Mouse (Mus musculus) kidney, adult 18-20 months (tissue): ENCODE measurements around the gene Ciao2a.

ENCODE experiments used
- DNase-seq: peaks from one replicate; pipeline ENCODE4 v3.0.0; 2021

Ciao2a gene

DNA sequence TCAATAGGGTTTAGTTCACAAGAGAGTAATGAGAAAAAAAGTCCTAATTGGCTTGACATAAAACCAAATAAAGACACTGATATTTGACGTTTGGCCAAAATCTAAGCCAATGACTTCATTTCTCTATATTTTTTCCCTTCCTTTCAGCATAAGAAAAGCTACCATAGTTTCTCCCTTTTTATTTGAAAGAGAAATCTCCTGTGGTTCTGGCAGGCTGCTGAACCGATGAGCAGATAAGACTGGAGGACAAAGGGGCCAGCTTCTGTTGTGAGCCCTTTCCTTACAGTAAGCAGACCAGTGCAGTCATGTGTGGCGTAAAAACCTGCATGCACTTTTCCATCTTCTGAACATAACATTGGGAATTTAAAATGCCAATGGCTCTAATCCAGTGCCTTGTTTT is 5.5 kb upstream of the Ciao2a start:
- DNase-seq: no peak

GRCm38 (mm10) chr9:66121421-66121820 is 5.0 kb upstream of the Ciao2a start:
- no peak for DNase-seq

DNA sequence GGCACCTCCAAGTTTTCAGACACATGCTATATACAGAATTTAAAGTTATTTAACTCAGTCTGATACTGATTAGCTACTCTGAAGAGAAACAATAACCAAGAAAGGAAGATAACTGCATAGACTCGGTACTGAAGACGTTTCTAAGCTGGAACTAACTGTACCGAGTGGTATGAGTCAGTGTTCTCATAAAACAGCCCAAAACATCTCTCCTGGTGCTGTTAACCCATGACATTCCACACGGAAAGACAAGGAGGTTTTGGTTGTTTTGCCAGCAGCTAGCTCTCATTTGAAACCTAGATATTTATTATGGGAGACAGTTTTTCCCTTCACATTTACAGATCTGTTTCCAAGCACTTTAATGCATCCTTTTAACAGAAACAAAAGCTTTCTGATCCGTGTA is 2.8 kb upstream of the Ciao2a start:
- no peak for DNase-seq

DNA sequence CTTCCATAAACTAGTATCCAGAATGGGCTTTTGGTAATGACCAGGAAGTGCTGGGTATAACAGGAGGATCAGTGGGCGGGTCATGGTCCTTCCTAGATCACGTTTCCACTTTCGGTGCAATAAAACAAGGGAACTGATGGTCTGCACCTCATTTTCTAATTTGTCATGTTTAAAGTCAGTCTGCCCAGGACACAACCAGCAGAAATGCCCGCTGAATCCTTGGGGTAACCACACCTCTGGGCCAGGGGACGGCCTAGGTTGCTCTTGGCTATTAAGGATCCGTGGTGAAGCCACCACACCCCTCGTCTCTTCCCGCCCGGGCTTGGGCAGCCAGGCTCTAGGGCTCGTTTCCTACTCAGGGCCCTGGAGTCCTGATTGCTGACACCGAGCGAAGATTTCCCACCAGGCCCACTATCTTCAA is 2.3 kb upstream of the Ciao2a start:
- no peak for DNase-seq

GRCm38 (mm10) chr9:66124681-66125542 is 1.5 kb upstream of the Ciao2a start:
- peak; percentile 96 for DNase-seq

GRCm38 (mm10) chr9:66125543-66126455 is 612 bp upstream of the Ciao2a start:
- no peak for DNase-seq

DNA sequence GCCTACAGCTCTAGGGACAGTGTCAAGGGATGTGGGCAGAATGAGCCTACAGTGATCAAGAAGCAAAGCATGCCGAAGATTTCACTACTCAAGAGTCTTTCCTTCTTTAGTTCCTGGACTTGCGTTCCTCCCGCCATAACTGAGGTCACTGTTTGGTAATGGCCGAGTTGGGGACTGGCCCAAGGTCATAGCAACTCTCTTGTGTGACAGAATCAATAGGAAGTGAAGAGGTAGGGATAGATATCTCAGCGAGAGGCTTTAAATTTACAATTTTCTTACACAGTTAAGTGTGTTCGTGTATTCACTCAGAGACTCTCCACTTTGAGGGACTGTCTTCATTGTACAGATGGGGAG is 759 bp downstream of the Ciao2a start:
- DNase-seq: no peak

DNA sequence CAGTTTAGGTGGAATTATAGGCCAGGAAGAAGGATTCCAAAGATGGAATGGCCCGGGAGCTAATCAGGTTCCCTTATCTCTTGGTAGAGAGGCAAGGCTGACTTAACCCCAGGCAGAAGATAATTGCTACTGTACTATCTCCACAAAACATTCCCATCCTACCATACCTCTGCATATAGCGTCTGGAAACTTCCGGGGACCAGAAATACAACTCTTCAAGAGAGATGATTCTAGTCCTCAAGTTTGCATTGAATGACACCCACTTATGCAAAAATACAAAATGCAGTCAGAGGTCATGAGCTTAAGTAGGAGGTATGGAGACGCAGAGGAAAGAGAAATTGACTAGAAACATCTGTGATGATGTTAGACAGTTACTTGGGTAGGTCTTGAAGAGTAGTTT is 1.5 kb downstream of the Ciao2a start:
- DNase-seq: no peak

DNA sequence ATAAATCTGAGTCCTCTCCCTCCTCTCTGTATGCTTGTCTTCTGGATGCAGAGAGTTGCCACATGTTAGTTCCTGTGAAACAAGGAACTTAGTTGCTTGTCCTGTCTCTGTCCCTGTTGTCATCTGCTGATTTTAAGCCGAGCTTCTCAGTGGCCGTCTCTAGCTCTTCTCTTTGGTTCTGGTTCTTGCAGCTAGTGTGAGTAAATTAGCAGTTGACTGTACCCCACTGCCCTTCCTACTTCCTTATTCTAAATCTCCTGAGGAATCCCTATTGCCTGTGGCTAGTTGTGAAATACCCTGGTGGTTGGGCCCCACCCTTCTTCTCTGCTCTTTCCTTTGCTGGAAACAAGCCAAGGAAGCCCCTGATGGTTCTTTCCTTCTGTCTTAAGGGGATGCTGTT is 5.1 kb downstream of the Ciao2a start:
- DNase-seq: no peak

- DNase-seq: no peak
Measured at GRCm38 (mm10) chr9:66135967-66136366, 9.6 kb downstream of the Ciao2a start.

- DNase-seq: no peak
Measured at GRCm38 (mm10) chr9:66138193-66138592, 11.8 kb downstream of the Ciao2a start.

DNA sequence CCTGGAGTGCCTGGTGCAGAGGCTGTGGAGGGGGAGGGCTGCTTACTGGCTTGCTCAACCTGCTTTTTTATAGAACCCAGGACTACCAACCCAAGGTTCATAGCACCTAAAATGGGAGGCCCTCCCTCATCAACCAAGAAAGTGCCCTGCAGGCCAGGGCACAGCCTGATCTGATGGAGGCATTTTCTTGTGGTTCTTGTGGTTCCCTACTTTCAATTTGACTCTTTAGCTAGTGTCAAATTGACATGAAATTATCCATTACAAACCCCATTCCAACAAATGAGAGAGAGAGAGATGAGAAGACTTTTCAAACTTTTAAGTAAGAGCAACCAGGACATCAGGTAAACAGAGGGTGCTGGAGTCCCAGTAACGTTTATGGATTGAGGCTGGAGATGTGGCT is 15.9 kb downstream of the Ciao2a start:
- no peak for DNase-seq

DNA sequence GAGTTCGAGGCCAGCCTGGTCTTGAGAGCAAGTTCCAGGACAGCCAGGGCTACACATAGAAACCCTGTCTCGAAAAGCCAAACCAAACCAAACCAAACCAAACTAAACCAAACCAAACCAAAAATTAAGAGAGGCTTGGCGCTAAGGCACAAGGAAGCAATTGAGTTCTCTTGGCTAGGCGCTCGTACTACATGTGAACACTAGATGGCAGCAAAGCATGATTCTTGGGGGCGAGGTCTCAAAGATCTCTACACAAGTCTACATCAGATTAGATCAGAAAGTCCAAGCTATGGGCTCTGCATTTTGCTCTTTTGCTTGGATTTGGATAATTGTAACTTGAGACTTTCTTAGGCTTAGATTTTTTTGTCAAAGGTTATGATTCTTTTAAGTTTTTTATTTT is 17.8 kb downstream of the Ciao2a start:
- DNase-seq: peak; percentile 71

- DNase-seq: no peak
Measured at GRCm38 (mm10) chr9:66146141-66146540, 19.7 kb downstream of the Ciao2a start.

- no peak for DNase-seq
Measured at GRCm38 (mm10) chr9:66152011-66152410, 25.6 kb downstream of the Ciao2a start.

- no peak for DNase-seq
Measured at GRCm38 (mm10) chr9:66153594-66153993, 27.2 kb downstream of the Ciao2a start.

DNA sequence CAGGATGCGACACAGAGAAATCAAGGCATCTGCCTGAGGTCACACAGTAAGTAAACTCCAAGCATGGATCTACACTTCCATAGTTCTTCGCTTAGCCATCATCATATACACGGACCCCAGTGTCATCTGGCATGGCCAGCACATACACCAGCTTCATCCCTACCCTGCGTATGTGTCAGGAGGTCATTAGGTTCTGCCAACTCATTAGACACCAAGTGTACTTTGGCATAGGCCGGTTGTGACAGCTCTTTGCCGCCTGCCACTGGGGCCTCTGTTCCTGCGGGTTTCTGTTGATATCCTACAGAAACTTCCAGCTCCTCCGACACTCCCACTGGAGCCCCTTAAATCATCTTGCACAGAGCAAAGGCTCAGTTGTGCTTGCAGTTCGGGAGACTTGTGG is 27.6 kb downstream of the Ciao2a start:
- DNase-seq: no peak

- no peak for DNase-seq
Measured at GRCm38 (mm10) chr9:66155534-66155933, 29.1 kb downstream of the Ciao2a start.

DNA sequence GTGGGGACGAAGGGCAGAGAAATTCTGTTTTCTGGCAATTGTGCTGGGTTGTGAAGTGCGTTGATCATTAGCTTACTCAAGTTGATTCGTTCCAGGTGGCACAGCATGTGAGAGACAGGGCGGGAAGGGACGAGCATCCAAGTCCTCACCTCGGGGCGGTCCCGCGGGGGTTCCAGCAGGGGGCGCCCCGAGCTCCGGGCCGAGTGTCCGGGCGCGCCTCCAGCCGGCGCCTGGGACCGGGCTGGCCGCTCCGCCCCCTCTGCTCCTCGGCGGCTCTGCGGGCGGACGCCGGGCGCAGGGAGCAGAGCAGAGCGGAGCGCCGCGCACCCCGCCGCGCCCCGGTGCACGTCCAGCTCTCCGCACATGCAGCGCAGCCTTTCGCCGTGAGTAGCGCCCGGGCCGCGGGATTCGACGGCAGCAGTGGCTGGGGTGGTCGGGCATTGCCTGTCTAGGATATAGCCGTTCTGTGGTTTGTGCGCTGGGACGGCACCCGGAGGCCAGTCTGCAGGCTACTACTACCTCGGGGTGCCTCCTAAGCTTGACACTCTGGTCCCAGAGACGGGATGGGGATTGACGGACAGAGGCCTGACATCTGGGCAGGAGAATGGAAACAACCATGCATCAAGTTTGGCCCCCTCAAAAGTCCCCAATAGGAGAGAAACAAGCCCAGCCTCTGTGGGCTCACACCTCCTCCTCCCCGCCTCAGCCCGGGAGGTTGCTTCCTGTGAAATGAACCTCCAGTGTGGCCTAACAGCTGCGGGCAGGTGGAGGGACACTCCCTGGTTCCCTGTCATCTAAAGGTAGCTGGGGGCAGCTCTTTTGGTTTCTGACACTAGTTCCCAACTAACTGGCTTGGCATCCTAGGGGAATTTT is 31.8 kb downstream of the Ciao2a start, which contains the start of gene Dapk2:
TSS of gene Dapk2 (plus strand) at position 266 of the 873 bp plus-strand sequence.
- peak; percentile 90 for DNase-seq

- no peak for DNase-seq
Measured at GRCm38 (mm10) chr9:66158885-66159430, 32.5 kb downstream of the Ciao2a start.

- DNase-seq: no peak
Measured at GRCm38 (mm10) chr9:66160155-66160554, 33.7 kb downstream of the Ciao2a start.

DNA sequence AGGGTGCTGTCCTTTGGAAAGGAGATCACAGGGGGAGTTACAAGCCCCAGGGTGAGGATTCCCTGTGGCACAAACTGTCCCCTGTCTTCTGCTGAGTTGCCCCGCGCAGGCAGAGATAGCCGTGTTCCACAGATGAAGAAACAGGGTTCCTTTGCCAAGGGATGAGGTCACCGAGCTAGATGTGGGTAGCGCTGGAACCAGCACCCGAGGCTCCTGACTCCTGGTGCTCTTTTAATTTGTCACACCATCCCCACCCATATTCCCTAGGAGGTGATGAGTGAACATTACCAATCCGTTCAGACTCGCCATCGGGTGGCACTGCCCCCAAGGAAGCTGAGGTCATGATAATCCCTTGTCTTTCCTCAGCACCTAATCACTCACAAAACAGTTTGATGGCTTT is 36.6 kb downstream of the Ciao2a start:
- DNase-seq: no peak

DNA sequence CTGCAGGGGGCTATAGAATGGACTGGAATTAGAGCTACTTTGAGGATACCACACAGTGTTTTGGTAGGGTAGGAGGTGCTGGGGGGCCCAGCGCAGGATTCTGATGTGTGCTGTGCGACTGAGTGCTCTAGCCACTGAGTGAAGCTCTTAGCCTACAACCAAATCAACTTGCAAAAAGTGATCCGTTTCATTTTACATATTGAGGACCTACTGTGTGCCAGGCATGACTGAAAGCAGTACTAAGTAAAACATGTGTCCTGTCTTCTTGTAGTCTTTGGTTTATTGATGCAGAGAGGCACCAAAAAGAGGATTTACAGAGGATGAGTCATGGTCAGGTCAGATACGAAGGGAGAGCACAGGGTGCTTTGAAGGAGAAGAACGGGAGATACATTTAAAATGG is 40.8 kb downstream of the Ciao2a start:
- DNase-seq: no peak
